ENCODE assay signal across 8 mouse cellular contexts in the genomic region with DNA sequence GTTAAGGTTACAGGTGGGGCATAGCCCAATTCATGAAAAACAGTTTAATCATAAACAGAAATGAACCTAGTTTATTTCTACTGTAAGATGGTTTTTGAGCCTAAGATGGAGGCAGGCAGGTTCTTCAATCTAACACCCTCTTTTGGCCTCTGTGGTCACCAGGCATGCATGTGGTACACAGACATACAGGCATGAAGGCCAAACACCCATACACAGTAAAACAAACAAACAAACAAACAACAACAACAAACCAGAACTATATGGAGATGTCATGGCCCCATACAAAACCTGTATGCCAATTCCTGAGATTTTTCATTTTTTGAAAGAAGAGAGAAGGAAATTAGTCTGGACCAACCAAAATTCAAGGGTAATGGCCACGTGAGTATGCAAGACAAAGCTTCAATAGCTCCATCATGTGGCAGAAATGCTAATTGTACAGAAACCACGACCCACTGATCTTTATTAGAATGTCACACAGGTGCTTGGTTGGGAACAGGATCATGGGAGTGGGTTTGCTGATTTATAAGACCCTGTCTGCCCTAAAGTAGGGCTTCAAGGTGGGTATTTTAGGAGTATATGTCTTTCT. TPM values are rescaled to one million over a fixed set of nuclear protein-coding genes. Genes with fewer than 3 reads are reported as not detected.
DNase-seq lines count a peak whose midpoint lies in the region; ATAC-seq and TF ChIP-seq lines count a peak whose summit lies in the region.

No protein-coding gene starts in this region.

- no peak overlapping the region for H3K4me2 ChIP-seq in hindbrain, postnatal 0 days (ENCODE audit: low read depth, low read length)
- no peak overlapping the region for H3K4me2 ChIP-seq in liver, embryonic 13.5 days
- no peak overlapping the region for H3K4me2 ChIP-seq in neural tube, embryonic 15.5 days

- no peak overlapping the region for H3K4me3 ChIP-seq in embryonic facial prominence, embryonic 10.5 days
- H3K4me3 ChIP-seq in hindbrain, postnatal 0 days (ENCODE audit: low read length) = no peak overlapping the region
- H3K4me3 ChIP-seq in liver, embryonic 13.5 days (replicated peaks) = no peak overlapping the region
- no peak overlapping the region for H3K4me3 ChIP-seq in neural tube, embryonic 15.5 days (replicated peaks)

- H3K27me3 ChIP-seq in Patski = peaks cover 2% of the 10 kb centered on the region
- H3K27me3 ChIP-seq in embryonic facial prominence, embryonic 10.5 days (replicated peaks; ENCODE audit: low read depth, poor library complexity, severe bottlenecking) = no peaks in the 10 kb centered on the region
- no peaks in the 10 kb centered on the region for H3K27me3 ChIP-seq in hindbrain, postnatal 0 days (ENCODE audit: insufficient read depth, low read length)
- H3K27me3 ChIP-seq in liver, embryonic 13.5 days = peaks cover 17% of the 10 kb centered on the region; the same call in 1 of the 2 replicates
- no peaks in the 10 kb centered on the region for H3K27me3 ChIP-seq in neural tube, embryonic 15.5 days (replicated peaks)

- 3% methylated on average over 2 of the region's 2 CpGs for WGBS in embryonic facial prominence, embryonic 10.5 days
- 1% methylated on average over 2 of the region's 2 CpGs for WGBS in hindbrain, postnatal 0 days
- under 1% methylated on average over 2 of the region's 2 CpGs for WGBS in liver, embryonic 13.5 days (ENCODE audit: insufficient replicate concordance)
- 0% methylated on average over 2 of the region's 2 CpGs for whole genome bisulfite sequencing in neural tube, embryonic 15.5 days

- POLR2A ChIA-PET in Patski (lab: Charles Lee) = interaction anchor here (2.1 kb wide), 1 partner anchor 10 kb away, joined by 6 read pairs; no protein-coding TSS in a partner anchor

- H3K9me3 ChIP-seq in embryonic facial prominence, embryonic 10.5 days = no peaks in the 10 kb centered on the region
- no peaks in the 10 kb centered on the region for H3K9me3 ChIP-seq in hindbrain, postnatal 0 days (ENCODE audit: low read length)
- H3K9me3 ChIP-seq in liver, embryonic 13.5 days (replicated peaks) = no peaks in the 10 kb centered on the region
- H3K9me3 ChIP-seq in neural tube, embryonic 15.5 days (replicated peaks) = no peaks in the 10 kb centered on the region

- peak; percentile 74 for TF ChIP-seq CTCF in Patski (IDR thresholded peaks at IDR 0.05)
- peak; percentile 80 for TF ChIP-seq CTCF in hindbrain, postnatal 0 days (IDR thresholded peaks at IDR 0.05; ENCODE audit: low read depth)

- H3K4me1 ChIP-seq in embryonic facial prominence, embryonic 10.5 days = 0 out of 2 replicates have a peak, but pooled peaks cover 5% of the 10 kb centered on the region
- H3K4me1 ChIP-seq in hindbrain, postnatal 0 days (ENCODE audit: insufficient read depth, low read length) = no peaks in the 10 kb centered on the region
- peaks cover 14% of the 10 kb centered on the region for H3K4me1 ChIP-seq in liver, embryonic 13.5 days (replicated peaks)
- no peaks in the 10 kb centered on the region for H3K4me1 ChIP-seq in neural tube, embryonic 15.5 days

- CTCF ChIA-PET in Patski (lab: Charles Lee) = interaction anchor here (0.6 to 2.8 kb wide), 15 partner anchors 9 to 85 kb away, joined by 3 to 10 read pairs (median 4); a partner anchor contains a TSS

- no peak overlapping the region for H3K9ac ChIP-seq in hindbrain, postnatal 0 days (replicated peaks; ENCODE audit: low read length)
- H3K9ac ChIP-seq in liver, embryonic 13.5 days = no peak overlapping the region
- no peak overlapping the region for H3K9ac ChIP-seq in neural tube, embryonic 15.5 days (replicated peaks)

- ATAC-seq in Patski = peak; percentile 76
- peak; percentile 83 for ATAC-seq in hindbrain, postnatal 0 days
- peak; percentile 37; the same call in 1 of the 2 replicates for ATAC-seq in liver, embryonic 13.5 days (ENCODE audit: low read depth)
- peak; percentile 24; the same call in 1 of the 2 replicates for ATAC-seq in neural tube, embryonic 15.5 days (ENCODE audit: low FRiP score)

- no peaks in the 10 kb centered on the region for H3K36me3 ChIP-seq in embryonic facial prominence, embryonic 10.5 days (replicated peaks)
- no peaks in the 10 kb centered on the region for H3K36me3 ChIP-seq in hindbrain, postnatal 0 days (ENCODE audit: insufficient read depth, low read length)
- no peaks in the 10 kb centered on the region for H3K36me3 ChIP-seq in liver, embryonic 13.5 days
- H3K36me3 ChIP-seq in neural tube, embryonic 15.5 days = no peaks in the 10 kb centered on the region

- in situ Hi-C loops in Patski (cut with MboI; ENCODE audit: low pct_unique_long_range_greater_than_20kb) = no loop called here

- H3K27ac ChIP-seq in embryonic facial prominence, embryonic 10.5 days (replicated peaks) = no peak overlapping the region
- no peak overlapping the region for H3K27ac ChIP-seq in hindbrain, postnatal 0 days
- H3K27ac ChIP-seq in liver, embryonic 13.5 days = no peak overlapping the region
- no peak overlapping the region for H3K27ac ChIP-seq in neural tube, embryonic 15.5 days (replicated peaks)

- peak; percentile 68 for DNase-seq in layer of hippocampus, adult 9-10 months (ENCODE audit: low spot score)
- DNase-seq in layer of hippocampus, postnatal 36 days = no peak
- no peak for DNase-seq in Patski (ENCODE audit: low read depth, low spot score)
- peak; percentile 32 for DNase-seq in embryonic facial prominence, embryonic 10.5 days (ENCODE audit: low spot score)
- DNase-seq in hindbrain, postnatal 0 days (ENCODE audit: low spot score) = peak; percentile 78
- DNase-seq in liver, embryonic 13.5 days = peak; percentile 35
- no peak for DNase-seq in thymus, postnatal 14 days

RNA-seq across cellular contexts. Expression of a gene that starts 15.2 kb away (rescaled TPM):
- 1 to 10 TPM; 2.8 to 3.4 TPM for total RNA-seq in layer of hippocampus, postnatal 36 days (2021)
- polyA plus RNA-seq in Patski (2021) = 3.1 TPM
- polyA plus RNA-seq in embryonic facial prominence, embryonic 10.5 days (2016; fragmentation: Nextera tagmentation; extraction: Ambion mirVana) = 8.0 and 9.5 TPM in 2 replicates
- 2.9 and 4.3 TPM in 2 replicates for total RNA-seq in hindbrain, postnatal 0 days (2014; rRNA removed)
- 3.8 and 6.1 TPM in 2 replicates for polyA plus RNA-seq in hindbrain, postnatal 0 days (2015; fragmentation: Nextera tagmentation; extraction: Ambion mirVana)
- 1.5 and 2.2 TPM in 2 replicates for polyA plus RNA-seq in liver, embryonic 13.5 days (2015; fragmentation: Nextera tagmentation; extraction: Ambion mirVana)
- polyA plus RNA-seq in neural tube, embryonic 15.5 days (2015; fragmentation: Nextera tagmentation; extraction: Ambion mirVana) = 5.0 and 5.9 TPM in 2 replicates

RNA-seq across cellular contexts. Expression of a gene that starts 16.6 kb away (rescaled TPM):
- 1 to 10 TPM; 5.5 to 7.5 TPM for total RNA-seq in layer of hippocampus, postnatal 36 days (2021)
- 0.14 TPM for polyA plus RNA-seq in Patski (2021)
- polyA plus RNA-seq in embryonic facial prominence, embryonic 10.5 days (2016; fragmentation: Nextera tagmentation; extraction: Ambion mirVana) = 16.6 and 18.7 TPM in 2 replicates
- 28.5 and 36.5 TPM in 2 replicates for total RNA-seq in hindbrain, postnatal 0 days (2014; rRNA removed)
- 40.9 and 46.5 TPM in 2 replicates for polyA plus RNA-seq in hindbrain, postnatal 0 days (2015; fragmentation: Nextera tagmentation; extraction: Ambion mirVana)
- polyA plus RNA-seq in liver, embryonic 13.5 days (2015; fragmentation: Nextera tagmentation; extraction: Ambion mirVana) = 34.0 and 39.6 TPM in 2 replicates
- 33.1 and 38.3 TPM in 2 replicates for polyA plus RNA-seq in neural tube, embryonic 15.5 days (2015; fragmentation: Nextera tagmentation; extraction: Ambion mirVana)

RNA-seq across cellular contexts. Expression of a gene that starts 24.8 kb away (rescaled TPM):
- total RNA-seq in layer of hippocampus, postnatal 36 days (2021) = 10 to 100 TPM; 79.7 to 82.7 TPM
- polyA plus RNA-seq in Patski (2021) = 11.6 TPM
- polyA plus RNA-seq in embryonic facial prominence, embryonic 10.5 days (2016; fragmentation: Nextera tagmentation; extraction: Ambion mirVana) = 8.1 and 8.9 TPM in 2 replicates
- total RNA-seq in hindbrain, postnatal 0 days (2014; rRNA removed) = 10.0 and 16.8 TPM in 2 replicates
- 12.3 and 13.1 TPM in 2 replicates for polyA plus RNA-seq in hindbrain, postnatal 0 days (2015; fragmentation: Nextera tagmentation; extraction: Ambion mirVana)
- 57.8 and 64.2 TPM in 2 replicates for polyA plus RNA-seq in liver, embryonic 13.5 days (2015; fragmentation: Nextera tagmentation; extraction: Ambion mirVana)
- polyA plus RNA-seq in neural tube, embryonic 15.5 days (2015; fragmentation: Nextera tagmentation; extraction: Ambion mirVana) = 15.0 and 16.2 TPM in 2 replicates

RNA-seq across cellular contexts. Expression of a gene that starts 31.5 kb away (rescaled TPM):
- 1 to 10 TPM; 8.7 to 10.0 TPM for total RNA-seq in layer of hippocampus, postnatal 36 days (2021)
- 11.9 TPM for polyA plus RNA-seq in Patski (2021)
- 53.2 and 53.8 TPM in 2 replicates for polyA plus RNA-seq in embryonic facial prominence, embryonic 10.5 days (2016; fragmentation: Nextera tagmentation; extraction: Ambion mirVana)
- total RNA-seq in hindbrain, postnatal 0 days (2014; rRNA removed) = 6.3 and 14.3 TPM in 2 replicates
- polyA plus RNA-seq in hindbrain, postnatal 0 days (2015; fragmentation: Nextera tagmentation; extraction: Ambion mirVana) = 11.2 and 12.0 TPM in 2 replicates
- 60.3 and 69.1 TPM in 2 replicates for polyA plus RNA-seq in liver, embryonic 13.5 days (2015; fragmentation: Nextera tagmentation; extraction: Ambion mirVana)
- polyA plus RNA-seq in neural tube, embryonic 15.5 days (2015; fragmentation: Nextera tagmentation; extraction: Ambion mirVana) = 19.7 and 23.8 TPM in 2 replicates

RNA-seq across cellular contexts. Expression of a gene that starts 40.0 kb away (rescaled TPM):
- 1 to 10 TPM; 4.2 to 4.3 TPM for total RNA-seq in layer of hippocampus, postnatal 36 days (2021)
- 4.7 TPM for polyA plus RNA-seq in Patski (2021)
- 22.7 and 25.8 TPM in 2 replicates for polyA plus RNA-seq in embryonic facial prominence, embryonic 10.5 days (2016; fragmentation: Nextera tagmentation; extraction: Ambion mirVana)
- 12.8 and 22.6 TPM in 2 replicates for total RNA-seq in hindbrain, postnatal 0 days (2014; rRNA removed)
- polyA plus RNA-seq in hindbrain, postnatal 0 days (2015; fragmentation: Nextera tagmentation; extraction: Ambion mirVana) = 16.8 and 17.7 TPM in 2 replicates
- polyA plus RNA-seq in liver, embryonic 13.5 days (2015; fragmentation: Nextera tagmentation; extraction: Ambion mirVana) = 404 and 444 TPM in 2 replicates
- polyA plus RNA-seq in neural tube, embryonic 15.5 days (2015; fragmentation: Nextera tagmentation; extraction: Ambion mirVana) = 20.1 and 30.9 TPM in 2 replicates

Comparison
In these comparisons a context has a peak if more than half of its experiments do, and no peak if none do; other contexts are left out.
1. DNase-seq: peak in layer of hippocampus, adult 9-10 months (single experiment), embryonic facial prominence, embryonic 10.5 days (single experiment), hindbrain, postnatal 0 days (single experiment) and liver, embryonic 13.5 days (single experiment); none in layer of hippocampus, postnatal 36 days (0 of 2), Patski (single experiment) and thymus, postnatal 14 days (single experiment).
2. ATAC-seq: peak in every context shown above with its lines; median percentile 83 in hindbrain, postnatal 0 days; 76 in Patski; 37 in liver, embryonic 13.5 days; 24 in neural tube, embryonic 15.5 days.
3. RNA of a gene that starts 16.6 kb away (polyA plus RNA-seq): 40.9 to 46.5 TPM in hindbrain, postnatal 0 days, 34.0 to 39.6 TPM in liver, embryonic 13.5 days, 33.1 to 38.3 TPM in neural tube, embryonic 15.5 days and 16.6 to 18.7 TPM in embryonic facial prominence, embryonic 10.5 days; 0.14 TPM in Patski (single experiment); every median in the first group is over 10 times any median in the second.